Mouse (Mus musculus): ENCODE measurements around the gene B4galnt3. TPM values are rescaled to one million over a fixed set of nuclear protein-coding genes. Genes with fewer than 3 reads are reported as not detected.

B4galnt3 gene
- polyA plus RNA-seq, 1 experiment from 2014 or later: 0.25 TPM

DNA sequence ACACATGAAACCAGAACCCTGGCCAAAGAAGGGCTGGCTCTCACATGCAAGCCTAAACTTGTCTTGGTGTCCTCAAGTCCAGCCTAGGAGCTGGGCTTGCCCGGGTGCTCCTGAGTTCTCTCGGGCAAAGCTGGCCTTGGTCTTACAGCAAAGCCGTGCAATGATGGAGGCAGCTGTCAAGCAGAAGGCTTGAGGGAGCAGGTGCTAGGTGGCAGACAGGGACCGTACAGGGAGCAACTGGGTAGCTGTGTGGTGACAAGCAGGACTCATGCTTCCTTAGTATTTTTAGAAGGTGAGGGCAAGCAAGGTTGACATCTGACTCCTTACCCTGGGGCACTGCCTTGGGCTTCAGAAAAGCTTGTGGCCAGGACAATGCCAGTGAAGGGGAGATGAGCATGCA, 110.6 kb downstream of the B4galnt3 start:
- H3K4me3 ChIP-seq (ENCODE audit: low read depth, low read length): no peak overlapping the region
- WGBS: 86% methylated on average over 4 of the region's 4 CpGs
- ATAC-seq (replicated peaks; ENCODE audit: low FRiP score) (no peak), DNase-seq (ENCODE audit: low spot score) (no peak)
- no peaks in the 10 kb centered on the region for H3K36me3 ChIP-seq (ENCODE audit: control insufficient read depth, insufficient read depth, low read length)
- H3K27ac ChIP-seq (ENCODE audit: low read depth, low read length): no peak overlapping the region
- H3K27me3 ChIP-seq (replicated peaks; ENCODE audit: control insufficient read depth, insufficient read depth, low read length): no peaks in the 10 kb centered on the region
- H3K4me2 ChIP-seq: no peak overlapping the region
- peaks cover 14% of the 10 kb centered on the region for H3K4me1 ChIP-seq (replicated peaks; ENCODE audit: control insufficient read depth, insufficient read depth, low read length)
- H3K9me3 ChIP-seq (ENCODE audit: control insufficient read depth, low read length): no peaks in the 10 kb centered on the region
- H3K9ac ChIP-seq (ENCODE audit: low read depth, low read length): no peak overlapping the region

DNA sequence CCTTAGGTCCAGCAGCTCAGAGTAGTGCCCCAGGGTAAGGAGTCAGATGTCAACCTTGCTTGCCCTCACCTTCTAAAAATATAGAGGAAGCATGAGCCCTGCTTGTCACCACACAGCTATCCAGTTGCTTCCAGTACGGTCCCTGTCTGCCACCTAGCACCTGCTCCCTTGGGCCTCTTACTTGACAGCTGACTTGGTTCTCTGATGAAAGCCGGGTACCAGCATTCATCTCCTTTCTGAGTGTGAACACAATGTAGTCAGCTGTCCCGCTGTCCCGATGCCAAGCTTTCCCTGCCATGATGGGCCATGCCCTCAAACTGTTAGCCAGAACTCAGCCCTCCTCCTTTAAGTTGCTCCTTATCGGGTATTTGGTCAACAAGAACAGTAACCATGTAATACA, 112.2 kb downstream of the B4galnt3 start:
- no peaks in the 10 kb centered on the region for H3K27me3 ChIP-seq (replicated peaks; ENCODE audit: control insufficient read depth, insufficient read depth, low read length)
- H3K4me2 ChIP-seq: no peak overlapping the region
- no peak overlapping the region for H3K4me3 ChIP-seq (ENCODE audit: low read depth, low read length)
- H3K36me3 ChIP-seq (ENCODE audit: control insufficient read depth, insufficient read depth, low read length): no peaks in the 10 kb centered on the region
- H3K4me1 ChIP-seq (replicated peaks; ENCODE audit: control insufficient read depth, insufficient read depth, low read length): peaks cover under 1% of the 10 kb centered on the region
- no peak overlapping the region for H3K27ac ChIP-seq (ENCODE audit: low read depth, low read length)
- no peak overlapping the region for H3K9ac ChIP-seq (ENCODE audit: low read depth, low read length)
- ATAC-seq (replicated peaks; ENCODE audit: low FRiP score): no peak
- H3K9me3 ChIP-seq (ENCODE audit: control insufficient read depth, low read length): no peaks in the 10 kb centered on the region
- 89% methylated on average over 5 of the region's 5 CpGs for WGBS
- no peak for DNase-seq (ENCODE audit: low spot score)

DNA sequence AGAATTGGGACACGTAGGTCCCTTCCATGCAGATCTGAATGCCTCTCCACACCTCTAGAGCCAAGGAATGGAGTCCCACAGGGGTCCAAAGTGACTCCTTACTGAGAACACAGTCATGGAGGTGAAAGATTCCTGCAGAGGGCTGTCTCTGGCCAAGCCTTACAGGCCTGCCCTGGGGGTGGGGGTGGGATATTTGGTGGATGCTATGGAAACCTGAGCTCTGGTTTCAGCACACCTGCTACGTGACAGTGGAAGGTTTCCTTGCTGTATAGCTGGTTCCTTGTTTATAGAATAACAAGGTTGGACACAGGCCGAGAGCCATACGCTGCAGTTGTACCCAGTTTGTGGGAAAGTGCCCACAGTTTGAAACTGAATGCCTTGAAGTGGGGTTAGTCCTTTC, 113.9 kb downstream of the B4galnt3 start:
- Histone ChIP-seq H3K4me3 (ENCODE audit: low read depth, low read length) (no peak overlapping the region), H3K27ac (ENCODE audit: low read depth, low read length) (no peak overlapping the region), H3K36me3 (ENCODE audit: control insufficient read depth, insufficient read depth, low read length) (no peaks in the 10 kb centered on the region), H3K9ac (ENCODE audit: low read depth, low read length) (no peak overlapping the region), H3K9me3 (ENCODE audit: control insufficient read depth, low read length) (no peaks in the 10 kb centered on the region), H3K4me1 (replicated peaks; ENCODE audit: control insufficient read depth, insufficient read depth, low read length) (peaks cover 3% of the 10 kb centered on the region), H3K4me2 (no peak overlapping the region), H3K27me3 (replicated peaks; ENCODE audit: control insufficient read depth, insufficient read depth, low read length) (no peaks in the 10 kb centered on the region)
- ATAC-seq (replicated peaks; ENCODE audit: low FRiP score) (no peak), DNase-seq (ENCODE audit: low spot score) (no peak)
- 83% methylated on average over 4 of the region's 4 CpGs for WGBS

DNA sequence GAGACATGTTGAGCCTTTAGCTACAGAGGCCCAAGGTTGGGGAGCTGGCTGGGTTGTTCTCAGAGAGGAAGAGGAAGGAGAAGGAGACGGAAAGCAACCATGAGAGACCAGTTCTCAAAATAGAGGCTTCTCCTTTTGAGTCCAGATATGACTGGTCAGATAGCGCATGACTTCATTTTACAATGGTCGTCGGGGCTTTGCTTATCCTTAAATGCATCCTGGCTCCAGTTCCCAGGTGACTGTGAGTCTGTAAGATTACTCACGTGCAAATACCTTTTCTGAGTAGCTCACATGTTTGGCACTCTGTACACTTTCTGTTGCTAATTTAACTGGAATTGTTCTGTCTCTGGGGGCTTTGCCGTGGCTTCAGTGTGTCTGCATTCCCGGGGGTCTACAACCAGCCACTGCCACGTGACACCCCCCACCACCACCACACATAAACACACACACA, 114.6 kb downstream of the B4galnt3 start:
- Histone ChIP-seq H3K27ac (ENCODE audit: low read depth, low read length) (no peak overlapping the region), H3K4me3 (ENCODE audit: low read depth, low read length) (no peak overlapping the region), H3K9me3 (ENCODE audit: control insufficient read depth, low read length) (no peaks in the 10 kb centered on the region), H3K4me1 (replicated peaks; ENCODE audit: control insufficient read depth, insufficient read depth, low read length) (peaks cover 9% of the 10 kb centered on the region), H3K27me3 (replicated peaks; ENCODE audit: control insufficient read depth, insufficient read depth, low read length) (no peaks in the 10 kb centered on the region), H3K9ac (ENCODE audit: low read depth, low read length) (peak overlapping the region; percentile 30; the same call in 1 of the 2 replicates), H3K4me2 (no peak overlapping the region), H3K36me3 (ENCODE audit: control insufficient read depth, insufficient read depth, low read length) (no peaks in the 10 kb centered on the region)
- DNase-seq (ENCODE audit: low spot score) (no peak), ATAC-seq (replicated peaks; ENCODE audit: low FRiP score) (no peak)
- 68% methylated on average over 8 of the region's 8 CpGs for WGBS

DNA sequence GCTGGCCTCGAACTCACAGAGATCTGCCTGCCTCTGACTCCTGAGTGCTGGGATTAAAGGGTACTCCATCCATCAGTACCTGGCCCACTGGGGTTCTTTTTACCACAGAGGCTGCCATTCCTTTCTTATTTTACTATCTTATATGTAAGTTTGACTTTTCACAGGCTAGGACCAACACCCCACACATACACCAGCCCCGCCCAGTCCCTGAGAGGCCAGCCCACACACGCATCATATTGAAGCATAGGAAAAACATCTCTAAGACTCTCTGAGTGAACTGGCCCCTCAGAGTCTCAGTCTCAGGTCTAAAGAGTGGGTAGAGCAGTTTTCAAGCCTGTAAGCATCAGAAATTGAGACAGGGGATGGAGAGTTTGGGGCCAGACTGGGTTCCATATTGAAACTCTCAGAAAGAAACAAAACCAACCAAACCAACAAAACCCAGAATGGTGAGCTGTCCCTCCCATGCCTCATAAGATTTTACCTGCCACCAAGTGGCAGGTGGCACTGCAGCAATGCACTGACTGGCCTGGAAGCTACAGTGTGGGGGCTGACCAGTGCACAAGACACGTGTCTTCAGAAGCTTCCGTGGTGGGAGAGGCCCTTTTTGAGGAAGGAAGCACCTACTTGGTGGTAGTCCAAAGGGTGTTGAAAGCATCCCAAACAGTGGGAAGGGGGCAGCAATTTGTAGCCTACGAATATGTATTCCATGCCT, 115.2 kb downstream of the B4galnt3 start:
- no peaks in the 10 kb centered on the region for H3K27me3 ChIP-seq (replicated peaks; ENCODE audit: control insufficient read depth, insufficient read depth, low read length)
- no peaks in the 10 kb centered on the region for H3K9me3 ChIP-seq (ENCODE audit: control insufficient read depth, low read length)
- H3K9ac ChIP-seq (ENCODE audit: low read depth, low read length): peak overlapping the region; percentile 30; the same call in 1 of the 2 replicates
- no peak overlapping the region; the same call in 1 of the 2 replicates for H3K27ac ChIP-seq (ENCODE audit: low read depth, low read length)
- no peak for ATAC-seq (replicated peaks; ENCODE audit: low FRiP score)
- DNase-seq (ENCODE audit: low spot score): no peak
- H3K4me2 ChIP-seq: no peak overlapping the region
- H3K4me3 ChIP-seq (ENCODE audit: low read depth, low read length): no peak overlapping the region
- H3K36me3 ChIP-seq (ENCODE audit: control insufficient read depth, insufficient read depth, low read length): no peaks in the 10 kb centered on the region
- WGBS: 75% methylated on average over 6 of the region's 6 CpGs
- H3K4me1 ChIP-seq (replicated peaks; ENCODE audit: control insufficient read depth, insufficient read depth, low read length): peaks cover 14% of the 10 kb centered on the region

DNA sequence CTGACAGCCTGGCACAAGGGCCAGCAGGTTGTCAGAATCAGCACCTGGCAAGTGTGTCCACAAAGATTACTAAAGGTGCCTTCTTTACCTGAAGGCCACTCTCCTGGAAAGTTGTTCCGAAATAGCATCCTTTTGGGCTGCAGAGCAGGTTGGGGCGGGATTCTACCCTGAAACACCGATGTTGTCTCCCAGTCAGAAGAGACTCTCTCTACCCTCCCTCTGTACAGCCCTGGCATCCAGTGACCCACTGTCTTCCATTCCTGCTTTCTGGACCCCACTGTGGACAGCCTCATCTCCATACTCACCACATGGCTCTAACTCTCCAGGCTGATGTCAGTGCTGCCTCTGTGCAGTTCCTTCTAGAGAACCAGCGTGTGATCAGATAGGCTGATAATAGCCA, 118.7 kb downstream of the B4galnt3 start:
- H3K4me3 ChIP-seq (ENCODE audit: low read depth, low read length): no peak overlapping the region
- ATAC-seq (replicated peaks; ENCODE audit: low FRiP score): no peak
- peaks cover 25% of the 10 kb centered on the region for H3K4me1 ChIP-seq (replicated peaks; ENCODE audit: control insufficient read depth, insufficient read depth, low read length)
- peak overlapping the region; percentile 98 for H3K27ac ChIP-seq (ENCODE audit: low read depth, low read length)
- no peaks in the 10 kb centered on the region for H3K27me3 ChIP-seq (replicated peaks; ENCODE audit: control insufficient read depth, insufficient read depth, low read length)
- DNase-seq (ENCODE audit: low spot score): no peak
- no peaks in the 10 kb centered on the region for H3K36me3 ChIP-seq (ENCODE audit: control insufficient read depth, insufficient read depth, low read length)
- WGBS: 89% methylated on average over 4 of the region's 4 CpGs
- H3K9ac ChIP-seq (ENCODE audit: low read depth, low read length): no peak overlapping the region
- peak overlapping the region; percentile 30 for H3K4me2 ChIP-seq
- no peaks in the 10 kb centered on the region for H3K9me3 ChIP-seq (ENCODE audit: control insufficient read depth, low read length)

DNA sequence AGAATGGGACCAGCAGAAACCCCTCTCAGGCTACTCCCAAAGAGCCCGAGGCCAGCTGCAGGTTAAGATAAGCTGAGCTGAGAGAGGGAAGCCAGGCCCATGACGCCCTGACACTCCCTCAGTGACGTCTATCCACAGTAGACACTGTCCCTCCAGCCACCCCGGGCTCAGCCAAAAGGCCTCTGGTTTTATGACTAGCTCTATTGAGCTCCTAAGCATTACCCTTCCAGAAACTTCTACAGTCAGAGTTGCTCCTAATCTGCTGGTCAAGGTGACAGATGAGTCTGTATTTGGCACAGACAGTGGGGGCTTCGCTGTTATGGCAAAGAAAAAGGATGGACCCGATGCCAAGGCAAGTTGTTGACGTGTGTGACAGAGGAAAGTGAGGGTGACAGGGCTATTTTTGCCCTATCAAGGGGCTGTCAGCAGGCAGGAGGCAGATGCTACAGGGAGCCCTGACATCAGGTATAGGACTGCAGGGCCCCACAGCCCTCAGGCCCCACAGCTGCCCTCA, 119.7 kb downstream of the B4galnt3 start:
- no peaks in the 10 kb centered on the region for H3K36me3 ChIP-seq (ENCODE audit: control insufficient read depth, insufficient read depth, low read length)
- H3K27me3 ChIP-seq (replicated peaks; ENCODE audit: control insufficient read depth, insufficient read depth, low read length): no peaks in the 10 kb centered on the region
- DNase-seq (ENCODE audit: low spot score) (peak; percentile 75), ATAC-seq (replicated peaks; ENCODE audit: low FRiP score) (peak; percentile 99)
- peak overlapping the region; percentile 98 for H3K27ac ChIP-seq (ENCODE audit: low read depth, low read length)
- H3K9ac ChIP-seq (ENCODE audit: low read depth, low read length): peak overlapping the region; percentile 65
- peak overlapping the region; percentile 57 for H3K4me2 ChIP-seq
- 27% methylated on average over 7 of the region's 7 CpGs for WGBS
- peaks cover 25% of the 10 kb centered on the region for H3K4me1 ChIP-seq (replicated peaks; ENCODE audit: control insufficient read depth, insufficient read depth, low read length)
- H3K4me3 ChIP-seq (ENCODE audit: low read depth, low read length): peak overlapping the region; percentile 23; the same call in 1 of the 2 replicates
- no peaks in the 10 kb centered on the region for H3K9me3 ChIP-seq (ENCODE audit: control insufficient read depth, low read length)

DNA sequence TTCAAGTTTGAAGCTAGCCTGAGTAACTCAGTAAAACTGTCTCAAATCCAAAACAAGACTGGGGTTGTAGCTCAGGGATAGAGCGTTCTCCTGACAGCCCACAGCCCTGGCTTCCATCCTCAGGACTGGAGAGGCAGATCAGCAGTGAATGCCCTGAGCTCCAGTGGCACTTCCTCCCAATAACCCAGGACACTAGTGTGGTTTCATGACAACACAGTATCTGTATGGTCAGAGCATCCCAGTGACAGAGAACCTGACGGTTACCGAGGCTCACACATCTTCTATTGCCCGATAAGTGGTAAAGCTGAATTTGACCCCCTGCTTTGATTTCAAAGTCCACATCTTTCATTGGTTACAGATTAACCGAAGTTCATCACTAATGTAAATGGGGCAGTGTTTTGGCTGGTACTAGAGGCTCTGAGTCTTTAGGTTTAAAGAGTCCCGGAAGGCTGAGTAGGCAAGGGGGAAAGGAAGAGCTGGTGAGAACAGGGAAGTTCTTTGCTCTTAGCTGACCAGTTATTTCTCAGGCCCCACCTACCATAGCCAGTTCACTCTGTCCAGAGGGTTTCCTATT, 120.2 kb downstream of the B4galnt3 start:
- Histone ChIP-seq H3K4me2 (peak overlapping the region; percentile 57), H3K9ac (ENCODE audit: low read depth, low read length) (peak overlapping the region; percentile 65), H3K27ac (ENCODE audit: low read depth, low read length) (peak overlapping the region; percentile 98), H3K9me3 (ENCODE audit: control insufficient read depth, low read length) (no peaks in the 10 kb centered on the region), H3K4me3 (ENCODE audit: low read depth, low read length) (no peak overlapping the region; the same call in 1 of the 2 replicates), H3K4me1 (replicated peaks; ENCODE audit: control insufficient read depth, insufficient read depth, low read length) (peaks cover 25% of the 10 kb centered on the region), H3K36me3 (ENCODE audit: control insufficient read depth, insufficient read depth, low read length) (no peaks in the 10 kb centered on the region), H3K27me3 (replicated peaks; ENCODE audit: control insufficient read depth, insufficient read depth, low read length) (no peaks in the 10 kb centered on the region)
- DNase-seq (ENCODE audit: low spot score) (no peak), ATAC-seq (replicated peaks; ENCODE audit: low FRiP score) (peak; percentile 40)
- WGBS: 47% methylated on average over 6 of the region's 6 CpGs
